Mouse (Mus musculus) brain, embryonic 14.5 days (tissue): ENCODE measurements around the gene Pck2.

ENCODE experiments used
- CTCF ChIP-seq: fragments of 200-500 bp; IDR thresholded peaks from 2 replicates; pipeline ENCODE4 v1.5.1; 2012; ENCODE audit warnings: inconsistent platforms, mild to moderate bottlenecking, moderate library complexity, borderline replicate concordance; ENCODE audit not compliant: insufficient read depth, insufficient read length; ENCODE audit errors: extremely low read depth
- POLR2A ChIP-seq: fragments of 200-500 bp; IDR thresholded peaks from 2 replicates; pipeline ENCODE4 v1.6.1; 2012; ENCODE audit warnings: mild to moderate bottlenecking, inconsistent platforms, borderline replicate concordance; ENCODE audit not compliant: poor library complexity, insufficient read depth, insufficient read length, severe bottlenecking; ENCODE audit errors: extremely low read depth

DNA sequence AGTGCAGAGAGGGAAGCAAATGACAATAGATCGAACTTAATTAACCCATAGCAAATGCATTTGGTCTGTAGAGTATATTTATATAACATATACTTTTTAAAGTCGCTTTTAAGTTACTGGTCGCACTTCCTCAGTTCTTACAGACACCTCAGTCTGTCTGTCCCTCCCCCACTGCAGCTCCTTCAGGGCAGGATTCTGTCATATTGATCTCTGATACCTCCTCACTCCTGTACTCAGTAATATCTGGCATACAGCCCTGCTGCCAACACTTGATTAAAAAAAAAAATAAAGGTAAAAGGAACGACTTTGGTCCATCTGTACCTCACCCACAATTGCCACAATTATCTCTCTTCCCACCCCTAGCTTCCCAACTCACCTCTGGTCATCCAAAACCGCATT lies 44.2 kb downstream of the Pck2 start:
- no peak for TF ChIP-seq CTCF
- no peak for TF ChIP-seq POLR2A
